Mouse (Mus musculus): Measurements from ENCODE around the gene Dync2li1.

Gene Dync2li1

DNA sequence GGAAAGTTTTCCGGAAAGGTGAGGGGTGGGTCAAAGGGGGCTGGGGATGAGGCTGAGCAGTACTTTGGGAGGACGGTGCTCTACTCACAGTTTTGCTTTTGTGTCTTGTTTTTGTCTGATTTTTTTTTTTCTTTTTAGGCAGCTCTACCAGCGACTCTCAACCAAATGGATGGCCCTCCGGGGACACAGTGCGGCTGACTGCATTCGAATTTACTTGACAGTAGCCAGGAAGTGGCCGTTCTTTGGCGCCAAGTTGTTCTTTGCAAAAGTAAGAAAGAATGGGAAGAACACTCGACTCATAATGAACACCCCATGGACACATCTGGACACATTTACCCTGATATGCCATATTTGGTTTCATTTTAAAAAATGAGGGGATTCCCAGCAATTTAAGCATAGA is 14.8 kb upstream of the Dync2li1 start:
- DNase-seq = no peak

DNA sequence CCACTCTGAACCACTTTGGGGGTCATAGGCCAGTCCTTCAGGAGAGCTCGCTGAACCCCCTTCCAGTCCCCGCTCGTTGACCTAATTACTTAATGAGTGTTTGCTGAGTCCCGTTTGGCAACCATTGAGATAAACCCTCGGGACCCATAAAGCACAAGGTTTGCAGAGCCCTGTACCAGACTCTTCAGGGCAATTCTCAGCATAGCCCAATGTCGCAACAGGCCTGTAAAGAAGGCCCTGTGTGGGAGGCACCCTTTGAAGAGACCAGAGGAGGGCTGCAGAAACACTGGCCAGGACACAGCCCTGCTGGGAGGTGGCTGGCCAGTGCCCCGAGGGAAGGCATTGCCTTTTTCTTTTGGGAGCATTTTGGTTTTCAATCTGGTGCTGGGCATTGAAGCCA is 14.3 kb upstream of the Dync2li1 start:
- DNase-seq = peak; percentile 40

DNA sequence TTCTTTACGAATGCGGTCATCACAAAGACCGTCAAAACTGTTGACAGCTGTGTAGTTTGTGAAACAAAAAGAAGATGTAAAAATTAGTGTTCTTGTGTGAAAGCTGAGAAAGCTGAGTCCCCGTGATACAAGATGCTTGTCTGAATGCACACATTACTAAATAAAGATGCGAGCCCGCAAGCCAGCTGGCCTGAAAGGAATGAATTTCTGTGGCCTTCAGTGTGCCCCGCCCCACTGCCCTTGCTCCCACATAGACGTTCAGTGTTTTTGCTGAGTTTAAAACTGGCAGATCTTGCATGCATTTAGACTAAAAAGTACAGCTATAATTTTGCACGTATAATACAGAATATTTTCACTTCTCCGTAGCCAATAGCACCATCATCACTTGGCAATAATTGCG is 10.5 kb upstream of the Dync2li1 start:
- DNase-seq = no peak

DNA sequence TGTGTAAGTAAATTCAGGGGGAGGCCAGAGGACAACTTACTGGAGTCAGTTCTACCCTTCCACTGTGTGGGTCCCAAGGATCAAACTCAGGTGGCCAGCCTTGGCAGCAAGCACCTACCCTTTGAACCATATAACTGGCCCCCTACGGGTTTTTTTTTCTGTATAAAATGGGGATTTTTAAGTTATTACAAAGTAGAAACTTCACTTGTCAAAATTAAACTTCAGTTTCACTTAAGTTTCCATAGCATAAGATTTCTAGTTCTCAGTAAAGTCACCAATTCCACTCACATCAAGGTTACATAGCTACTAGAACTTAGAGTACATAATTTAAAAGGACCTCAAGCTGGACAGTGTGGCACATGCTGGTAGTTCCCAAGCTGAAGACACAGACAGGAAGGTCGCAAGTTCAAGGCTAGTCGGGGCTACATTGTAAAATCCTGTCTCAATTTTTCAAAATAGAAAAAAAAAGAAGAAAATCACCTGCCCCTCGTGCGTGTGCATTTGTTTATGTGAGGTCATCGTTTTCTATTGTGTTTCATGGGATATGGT is 9.7 kb upstream of the Dync2li1 start:
- no peak for DNase-seq

DNA sequence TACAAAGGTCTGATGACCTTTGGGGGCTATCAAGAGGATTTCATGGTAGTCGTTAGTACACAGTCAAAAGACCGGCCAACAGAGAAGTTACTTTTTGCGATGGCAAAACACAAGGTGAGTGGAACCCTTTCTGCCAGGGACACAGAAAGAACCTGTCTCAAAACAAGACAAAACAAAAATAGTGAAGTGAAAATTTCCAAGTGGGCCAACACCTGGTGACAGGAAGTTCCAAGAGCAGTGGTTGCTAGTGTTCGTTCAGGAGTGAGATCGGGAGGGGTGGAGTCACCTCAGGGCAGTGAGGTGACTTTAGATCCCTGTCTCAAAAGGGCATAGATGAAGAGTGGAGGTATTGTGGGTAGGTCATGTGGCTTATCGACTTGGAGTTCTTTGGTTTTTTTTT is 8.3 kb upstream of the Dync2li1 start:
- no peak for DNase-seq

DNA sequence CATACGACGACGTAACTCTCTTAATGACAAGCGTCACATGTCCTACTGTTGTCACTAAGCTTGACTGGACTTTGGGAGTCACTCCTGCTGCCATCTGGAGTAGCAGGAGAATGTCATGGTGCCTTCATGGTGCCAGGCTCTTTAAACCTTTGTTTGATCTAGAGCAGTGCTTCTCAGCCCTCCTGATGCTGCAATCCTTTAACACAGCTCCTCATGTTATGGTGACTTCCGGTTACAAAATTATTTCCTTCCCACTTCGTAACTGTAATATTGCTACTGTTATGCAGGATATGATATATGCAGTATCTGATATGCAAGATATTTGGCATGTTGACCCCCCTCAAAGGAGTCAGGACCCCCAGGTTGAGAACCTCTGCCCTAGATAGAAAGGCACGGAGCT is 7.2 kb upstream of the Dync2li1 start:
- no peak for DNase-seq

DNA sequence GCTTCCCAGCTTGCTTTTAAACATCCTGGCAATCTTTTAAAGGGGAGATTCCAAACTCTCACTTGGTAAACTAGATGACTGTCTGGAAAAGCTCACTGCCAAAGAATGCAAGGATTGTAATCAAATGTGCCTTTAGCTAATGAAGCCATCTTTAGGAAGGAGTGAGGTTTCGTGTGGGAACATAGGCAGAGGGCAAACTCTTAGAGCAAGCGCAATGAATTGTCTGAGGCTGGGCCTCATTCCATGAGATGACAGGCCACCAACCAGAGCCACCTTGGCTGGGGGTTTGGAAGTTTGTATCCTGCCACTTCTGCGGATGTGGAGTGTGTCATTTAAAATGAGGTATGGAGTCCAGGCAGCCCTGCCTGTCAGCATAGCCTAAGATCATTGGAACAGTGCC is 6.2 kb upstream of the Dync2li1 start:
- no peak for DNase-seq

DNA sequence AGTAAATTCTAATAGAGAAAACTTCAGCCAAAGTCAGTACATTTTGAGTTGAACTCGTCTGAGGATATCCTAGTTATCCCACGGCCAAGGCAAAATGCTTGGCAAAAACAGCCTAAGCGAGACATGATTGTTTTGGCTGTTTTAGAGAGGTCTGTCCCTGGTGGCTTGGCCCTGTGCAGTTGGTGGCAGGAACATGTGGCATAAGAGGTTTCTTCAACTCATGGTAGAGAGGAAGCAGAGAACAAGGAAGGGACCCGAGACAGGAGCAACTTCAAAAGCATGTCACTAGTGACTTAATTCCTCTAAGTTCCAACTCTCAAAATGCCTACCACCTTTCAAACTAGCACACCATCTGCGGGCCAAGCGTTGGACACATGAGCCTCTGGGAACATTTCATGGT is 5.7 kb upstream of the Dync2li1 start:
- DNase-seq = no peak

DNA sequence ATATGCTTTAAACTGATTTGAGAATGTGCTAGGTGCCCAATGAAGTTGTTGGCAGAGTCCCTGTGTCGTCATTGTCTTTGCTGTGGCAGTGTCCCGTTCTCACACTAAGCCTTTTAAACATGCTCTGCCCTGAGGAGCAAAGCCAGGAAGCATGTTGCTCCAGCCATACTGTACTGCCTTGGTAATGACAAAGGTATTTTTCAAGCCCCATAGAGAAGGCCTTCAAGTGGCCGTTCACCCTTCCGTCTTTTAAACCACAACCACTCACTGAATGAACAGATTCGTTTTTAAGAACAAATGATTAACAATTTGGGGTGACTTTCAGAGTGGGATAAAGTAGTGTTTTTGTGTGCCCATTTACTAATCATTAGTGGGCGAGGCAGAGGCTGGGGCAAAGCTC is 5.1 kb upstream of the Dync2li1 start:
- no peak for DNase-seq

DNA sequence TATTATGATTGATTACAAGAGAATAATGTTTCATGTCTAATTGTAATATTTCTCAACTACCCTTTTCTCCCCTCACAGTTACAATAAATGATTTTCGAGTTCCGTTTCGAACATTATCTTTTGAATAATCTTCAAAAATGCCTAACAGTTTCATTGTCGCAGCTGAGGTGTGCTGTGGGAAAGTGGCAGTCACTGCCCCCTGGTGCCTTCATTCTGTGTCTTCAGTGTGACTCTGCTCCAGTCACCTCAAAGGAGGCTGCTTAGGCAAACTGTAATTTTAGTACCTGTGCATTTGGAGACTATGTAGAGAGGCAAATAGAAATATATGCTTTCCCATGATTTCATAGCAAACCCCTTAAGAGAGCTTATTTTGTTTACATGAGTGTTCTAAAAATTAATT is 4.3 kb upstream of the Dync2li1 start:
- no peak for DNase-seq

DNA sequence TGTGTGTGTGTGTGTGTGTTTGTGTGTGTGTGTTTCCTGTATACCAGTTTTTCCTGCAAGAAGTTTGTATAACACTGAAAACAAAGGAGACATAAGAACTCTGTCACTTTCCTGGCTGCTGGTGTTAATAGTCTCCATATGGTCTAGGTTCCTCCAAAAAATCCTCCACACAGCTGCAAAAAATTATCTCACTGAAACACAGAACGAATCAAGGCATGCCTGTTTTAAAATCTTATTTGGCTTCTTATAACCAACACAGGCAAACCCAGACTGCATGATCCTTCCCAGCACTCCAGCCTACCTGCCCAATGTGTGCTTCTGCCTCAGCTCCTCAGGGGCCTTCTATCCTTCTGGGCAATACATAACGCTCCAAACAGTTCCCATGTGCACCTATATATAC is 3.4 kb upstream of the Dync2li1 start:
- no peak for DNase-seq

DNA sequence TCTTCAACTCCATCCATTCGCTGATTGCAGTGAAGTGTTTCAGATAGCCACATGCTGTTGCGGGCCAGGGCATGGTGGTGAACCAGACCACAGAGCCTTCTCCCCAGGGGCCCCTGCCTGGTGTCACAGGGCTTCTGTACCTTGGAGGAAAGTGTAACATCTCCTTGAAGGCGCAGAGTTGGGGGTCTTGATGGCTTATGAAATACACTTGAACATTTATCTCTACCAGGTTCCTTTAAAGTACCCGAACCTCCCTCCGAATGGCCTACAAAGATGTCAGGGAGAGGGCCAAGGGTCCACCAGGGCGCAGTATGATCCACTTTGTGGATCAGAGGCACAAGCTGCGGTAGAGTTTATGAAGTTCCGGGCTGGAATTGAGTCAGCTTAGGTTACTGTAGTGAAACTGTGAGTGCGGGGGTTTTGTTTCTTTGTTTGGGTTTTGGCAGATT is 585 bp downstream of the Dync2li1 start:
- no peak for DNase-seq

DNA sequence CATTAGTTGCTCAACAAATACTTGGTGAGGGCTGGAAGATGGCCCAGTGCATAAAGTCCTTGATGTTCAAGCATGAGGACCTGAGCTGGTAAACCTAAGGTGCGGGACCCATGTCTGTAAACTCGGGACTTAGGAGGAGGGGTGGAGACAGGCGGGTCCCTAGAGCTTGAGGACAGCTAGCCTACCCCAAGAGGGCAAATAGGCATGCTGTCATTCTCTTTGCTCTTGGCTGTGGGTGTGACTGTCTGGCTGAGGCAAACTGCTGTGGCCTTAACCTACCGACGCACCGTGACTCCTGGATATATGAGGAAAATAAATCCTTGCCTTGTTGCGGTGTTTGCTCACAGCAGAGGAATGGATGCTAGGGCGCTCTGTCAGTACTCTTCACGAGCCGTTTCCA is 1.4 kb downstream of the Dync2li1 start:
- no peak for DNase-seq

DNA sequence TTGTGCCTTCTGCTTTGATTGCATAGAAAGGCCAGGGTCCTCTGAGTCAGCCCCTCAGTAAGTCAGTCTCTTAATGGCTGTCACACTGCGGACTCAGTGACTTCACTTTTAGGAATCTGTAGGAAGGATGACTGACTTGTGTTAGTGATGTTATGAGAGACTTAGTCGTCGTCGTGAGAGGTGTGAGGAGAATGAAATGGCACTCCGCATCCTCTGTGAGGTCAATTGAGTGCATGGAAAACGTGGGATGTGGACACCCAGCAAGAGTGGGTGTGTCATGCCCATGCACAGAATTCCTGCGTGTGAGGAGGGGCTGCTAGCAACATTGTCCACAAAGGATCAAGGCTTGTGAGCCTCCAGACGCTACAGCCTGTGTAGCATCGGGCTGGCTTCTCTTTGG is 2.3 kb downstream of the Dync2li1 start:
- no peak for DNase-seq

DNA sequence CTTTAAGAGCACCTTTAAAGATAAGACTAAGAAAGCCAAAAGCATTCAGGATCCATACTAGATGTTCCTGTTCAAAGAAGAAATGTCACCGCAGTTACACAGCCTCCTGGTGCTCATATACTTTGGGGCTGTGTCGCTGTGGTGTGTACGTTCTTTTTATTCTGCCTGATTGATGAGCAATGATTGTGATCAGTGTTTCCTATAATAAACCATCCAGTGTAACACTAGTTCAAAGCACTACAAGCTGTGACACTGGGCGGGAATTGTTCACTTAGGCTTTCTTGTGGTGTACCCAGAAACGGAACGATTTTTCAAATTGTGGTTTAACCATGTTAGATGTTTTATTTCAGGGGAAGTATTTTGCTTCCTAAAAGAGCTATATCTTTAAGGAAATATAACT is 5.5 kb downstream of the Dync2li1 start:
- no peak for DNase-seq

DNA sequence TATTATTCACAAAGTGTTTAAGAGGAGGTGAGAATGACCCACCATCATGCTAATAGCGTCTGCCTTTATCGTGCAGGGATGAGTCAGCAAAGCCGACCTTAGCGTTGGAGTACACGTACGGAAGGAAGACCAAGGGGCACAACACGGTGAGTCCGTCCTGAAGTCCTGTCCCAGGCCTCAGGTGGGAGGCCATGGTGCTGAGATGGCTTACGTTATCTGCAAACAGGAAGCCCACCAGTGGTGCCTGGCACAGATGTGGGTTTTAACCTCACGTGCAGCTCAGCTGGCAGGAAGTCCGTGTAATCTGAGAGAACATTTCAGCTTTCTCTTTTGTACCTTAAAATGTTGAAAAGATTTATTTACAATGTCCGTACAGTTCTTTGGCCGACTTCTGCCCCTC is 7.1 kb downstream of the Dync2li1 start:
- DNase-seq = no peak

DNA sequence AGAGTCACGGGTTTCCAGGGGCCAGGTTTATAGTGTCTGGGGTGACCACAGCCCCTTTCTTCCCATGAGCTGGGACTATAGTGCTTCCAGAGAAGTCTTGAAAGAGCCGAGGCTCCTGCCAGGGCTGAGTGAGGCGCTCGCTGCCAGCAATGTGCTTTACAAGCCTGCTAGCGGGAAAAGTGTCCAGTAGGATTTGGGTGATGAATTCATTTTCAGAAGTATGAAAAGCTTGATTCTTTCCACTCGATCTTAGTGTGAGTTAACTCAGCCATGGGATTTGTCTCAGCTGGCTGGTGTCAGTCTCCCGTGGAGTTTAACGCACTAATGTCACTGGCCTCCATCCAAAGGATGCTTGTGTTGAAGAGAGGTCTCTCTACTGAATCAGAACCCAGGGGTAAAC is 10.0 kb downstream of the Dync2li1 start:
- DNase-seq = peak; percentile 23

DNA sequence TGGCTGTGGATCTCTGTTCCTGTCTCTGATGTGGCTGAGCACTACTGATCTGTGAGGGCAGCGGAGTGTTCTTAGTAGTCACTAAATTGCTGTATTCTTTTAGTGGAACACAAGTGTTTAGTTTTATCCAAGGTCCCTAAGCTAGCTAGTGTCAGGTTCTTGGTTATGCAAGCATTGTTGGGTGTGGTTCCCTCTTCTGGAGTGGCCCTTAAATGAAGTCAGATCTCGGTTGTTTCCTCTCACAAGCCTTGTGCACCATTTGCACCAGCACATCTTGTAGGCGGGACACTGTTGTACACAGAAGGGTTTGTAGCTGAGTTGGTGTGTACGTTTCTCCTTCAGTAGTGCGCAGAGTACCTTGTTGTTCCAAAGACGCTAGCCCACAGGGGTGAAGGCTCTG is 11.7 kb downstream of the Dync2li1 start:
- DNase-seq = no peak

DNA sequence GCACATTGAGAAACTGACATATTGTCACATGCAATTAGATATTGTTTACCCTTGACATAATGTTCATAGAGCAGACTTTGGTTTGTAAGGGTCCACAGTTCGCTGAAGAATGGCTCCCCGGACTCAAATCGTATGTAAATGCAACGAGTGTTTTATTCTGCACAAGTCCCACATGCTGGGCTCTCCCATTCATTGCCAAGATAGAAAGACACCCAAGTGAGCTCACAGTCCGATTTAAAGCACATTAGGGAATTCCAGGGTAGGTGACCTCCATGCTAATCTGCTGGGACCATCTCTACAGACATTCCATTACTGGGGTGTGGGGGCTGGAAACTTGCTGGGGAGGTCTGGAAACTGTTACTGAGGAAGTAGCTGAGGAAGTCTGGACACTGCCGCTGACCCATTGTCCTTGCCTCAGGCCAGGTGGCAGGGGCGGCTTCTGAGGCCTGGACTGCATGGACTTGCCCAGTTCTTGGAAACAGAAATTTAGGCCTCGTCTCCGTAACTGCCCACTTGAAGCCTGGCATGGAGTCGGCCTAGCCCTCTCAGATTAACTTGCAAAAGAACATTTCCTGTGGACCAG is 13.6 kb downstream of the Dync2li1 start:
- DNase-seq = no peak

DNA sequence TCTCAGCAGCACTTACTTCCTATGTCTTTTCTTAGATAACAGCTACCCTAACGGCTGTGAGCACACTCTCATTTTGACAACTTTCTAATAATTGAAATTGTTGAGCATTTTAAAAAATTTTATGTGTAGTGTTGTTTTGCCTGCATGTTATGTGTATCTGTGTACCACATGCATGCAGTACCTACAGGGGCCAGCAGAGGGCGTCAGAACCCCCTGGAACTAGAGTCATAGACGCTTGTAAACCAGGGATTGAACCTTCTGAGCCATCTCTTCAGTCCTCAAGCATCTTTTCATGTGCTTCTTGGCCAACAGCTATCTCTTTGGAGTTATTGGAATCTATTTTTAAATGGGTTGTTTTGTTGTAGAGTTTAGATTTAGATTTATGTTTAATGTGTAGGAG is 15.6 kb downstream of the Dync2li1 start:
- peak; percentile 50 for DNase-seq

DNA sequence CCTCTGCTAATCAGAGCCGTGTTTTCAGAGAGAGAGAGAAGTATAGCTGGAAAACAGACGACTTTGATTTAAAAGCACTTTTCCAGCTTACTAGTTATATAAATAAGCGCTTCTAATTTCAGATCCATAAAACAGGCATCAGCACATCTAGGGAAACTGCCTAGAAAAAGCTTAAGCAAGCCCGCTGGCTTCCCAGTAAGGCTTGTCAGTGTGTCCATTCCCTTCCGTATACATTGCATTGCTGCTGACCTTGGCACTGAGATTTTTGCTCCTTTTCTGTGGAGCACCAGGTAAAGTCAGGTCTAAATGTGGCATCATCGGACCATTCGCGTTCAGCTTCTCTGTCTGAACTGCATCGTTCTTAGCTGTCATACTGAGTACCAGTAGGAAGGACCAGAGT is 16.0 kb downstream of the Dync2li1 start:
- DNase-seq = no peak

DNA sequence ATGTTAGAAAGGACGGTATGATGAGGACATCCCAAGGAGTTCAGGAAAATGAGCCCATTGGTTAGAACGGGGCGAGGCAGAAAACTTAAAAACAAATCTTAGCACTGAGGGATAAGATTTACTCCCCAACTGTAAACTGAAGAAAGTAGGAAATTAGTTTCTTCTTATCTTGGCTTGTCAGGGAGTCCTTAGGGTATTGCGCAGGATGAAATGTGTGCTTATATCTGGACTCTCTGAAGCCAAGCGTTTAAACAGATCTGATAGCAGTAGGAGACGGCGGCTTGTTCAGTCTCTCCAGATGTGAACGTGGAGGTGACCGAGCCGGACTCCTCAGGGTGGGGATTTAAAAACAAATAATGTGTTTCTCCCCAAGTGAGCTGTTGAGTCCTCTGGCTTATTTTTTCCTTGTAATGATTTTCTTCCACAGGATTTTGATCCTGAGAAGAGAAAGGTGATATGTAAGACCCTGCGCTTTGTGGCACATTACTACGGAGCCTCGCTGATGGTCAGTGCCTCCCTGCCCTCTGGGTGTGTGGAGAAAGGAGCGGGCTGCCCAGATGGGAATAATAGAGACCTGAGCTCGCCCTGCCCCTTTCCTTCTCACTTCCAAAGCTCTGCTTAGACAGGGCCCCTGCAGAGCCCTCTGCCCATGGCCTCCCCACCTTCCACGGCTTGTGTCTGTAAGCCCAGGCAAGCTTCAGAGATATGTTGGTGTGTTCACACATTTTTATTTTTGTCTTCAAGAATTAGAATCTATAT is 18.2 kb downstream of the Dync2li1 start:
- no peak for DNase-seq

DNA sequence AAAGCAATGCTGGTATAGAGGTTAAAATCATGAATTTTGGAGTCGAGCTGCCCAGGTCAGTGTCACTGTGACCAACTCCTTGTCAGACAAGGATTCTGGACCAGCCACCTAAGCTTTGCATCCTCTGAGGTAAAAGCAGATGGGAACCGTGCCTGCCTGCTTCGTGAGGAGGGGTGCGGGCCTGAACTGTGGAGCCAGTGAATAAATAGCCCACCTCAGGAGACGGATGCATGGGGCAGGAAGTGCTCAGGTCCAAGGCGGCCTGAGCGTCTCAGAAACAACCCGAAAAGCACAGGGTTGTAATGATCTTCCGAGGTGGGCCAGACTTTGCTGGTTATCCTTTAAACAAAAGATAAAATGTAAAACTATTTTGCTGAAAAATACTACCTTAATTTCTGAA is 18.8 kb downstream of the Dync2li1 start:
- DNase-seq = no peak

DNA sequence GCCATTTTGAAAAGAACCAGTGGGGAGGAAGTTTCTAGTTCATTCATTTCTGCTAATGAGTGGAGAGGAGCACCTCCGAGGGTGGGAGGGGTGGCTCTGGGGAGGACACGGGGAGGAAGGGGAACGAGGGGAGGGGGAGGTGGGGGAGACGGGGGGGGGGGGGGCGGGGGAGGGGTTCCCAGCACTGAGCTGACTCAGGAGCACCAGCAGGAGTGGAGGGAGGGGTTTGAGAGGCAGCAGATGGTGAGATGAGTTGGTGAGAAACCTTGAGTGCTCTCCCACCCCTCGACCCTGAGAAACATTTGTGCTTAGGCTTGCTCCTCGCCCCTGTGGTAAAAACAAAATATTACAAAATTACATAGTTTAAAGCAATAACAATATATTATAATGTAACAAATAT is 19.6 kb downstream of the Dync2li1 start:
- DNase-seq = no peak

DNA sequence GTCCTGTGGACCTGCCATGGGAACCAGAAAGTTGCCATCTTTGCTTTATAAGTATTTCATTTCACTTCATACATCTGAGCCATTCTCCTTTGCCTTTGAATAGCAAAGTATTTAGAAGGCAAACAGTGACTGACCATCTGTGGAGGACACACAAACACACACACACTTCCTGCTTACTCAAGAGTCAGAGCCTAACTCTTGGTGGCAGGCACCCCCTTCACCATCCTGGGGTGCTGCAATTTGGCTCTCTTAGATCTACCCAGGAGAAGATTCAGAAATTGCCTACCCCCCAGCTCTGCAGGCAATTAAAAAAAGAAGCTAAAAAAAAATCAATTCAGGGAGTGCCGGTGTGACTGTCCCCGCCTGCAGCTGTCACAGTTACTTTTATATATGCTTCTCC is 20.2 kb downstream of the Dync2li1 start:
- DNase-seq = no peak
